Mouse (Mus musculus) liver, adult 2 months (tissue): ENCODE measurements at regions not wholly inside any gene's neighbourhood (a gene's known extent, or its start where the extent isn't known, plus 50 kb on each side); places are given as distances from the start of the nearest gene placed in this dataset.

Source experiments
- DNase-seq: peaks from one replicate; pipeline ENCODE4 v3.0.0-alpha.2; 2011; ENCODE audit warnings: low read depth, low spot score; ENCODE audit errors: extremely low read depth
- H3K27ac ChIP-seq: fragments of 200-500 bp; replicated peaks from 2 replicates; pipeline ENCODE4 v1.5.1; 2012; ENCODE audit warnings: low read depth, mild to moderate bottlenecking, control low read depth, inconsistent platforms, low read length; ENCODE audit not compliant: insufficient read depth
- H3K27me3 ChIP-seq: fragments of 200-500 bp; 2 replicates; pipeline ENCODE4 v1.6.1; 2012; ENCODE audit warnings: mild to moderate bottlenecking, moderate library complexity, low read length, inconsistent platforms; ENCODE audit not compliant: control insufficient read depth, insufficient read depth
- H3K36me3 ChIP-seq: fragments of 200-500 bp; 2 replicates; pipeline ENCODE4 v1.6.1; 2012; ENCODE audit warnings: low read length, inconsistent platforms; ENCODE audit not compliant: control insufficient read depth, insufficient read depth
- H3K4me1 ChIP-seq: fragments of 200-500 bp; 2 replicates; pipeline ENCODE4 v1.6.1; 2011; ENCODE audit warnings: low read length; ENCODE audit not compliant: control insufficient read depth, insufficient read depth
- H3K4me3 ChIP-seq: fragments of 200-500 bp; 2 replicates; pipeline ENCODE4 v1.5.1; 2011; ENCODE audit warnings: low read depth, mild to moderate bottlenecking, control low read depth, low read length, moderate library complexity; ENCODE audit not compliant: insufficient read depth
- H3K79me2 ChIP-seq: fragments of 200-500 bp; 2 replicates; pipeline ENCODE4 v1.6.1; 2012; ENCODE audit warnings: inconsistent platforms, mild to moderate bottlenecking, low read length, moderate library complexity; ENCODE audit not compliant: control insufficient read depth, insufficient read depth
- H3K9ac ChIP-seq: fragments of 200-500 bp; 2 replicates; pipeline ENCODE4 v1.6.1; 2012; ENCODE audit warnings: low read depth, mild to moderate bottlenecking, control low read depth, inconsistent platforms, low read length
- CTCF ChIP-seq: fragments of 200-500 bp; IDR thresholded peaks from 2 replicates; pipeline ENCODE4 v1.5.1; 2011; ENCODE audit warnings: low read depth, low read length, control low read depth
- POLR2A ChIP-seq: fragments of 200-500 bp; IDR thresholded peaks from 2 replicates; pipeline ENCODE4 v1.6.1; 2011; ENCODE audit warnings: low read length, control low read depth; ENCODE audit not compliant: insufficient read depth; ENCODE audit errors: extremely low read depth
- WGBS: fragments of 180-500 bp; shearing (Covaris S2); methylation state at CpG from one replicate; pipeline ENCODE4 v1.1.7; 2018; 5-methylcytosine and 5-hydroxymethylcytosine counted together

DNA sequence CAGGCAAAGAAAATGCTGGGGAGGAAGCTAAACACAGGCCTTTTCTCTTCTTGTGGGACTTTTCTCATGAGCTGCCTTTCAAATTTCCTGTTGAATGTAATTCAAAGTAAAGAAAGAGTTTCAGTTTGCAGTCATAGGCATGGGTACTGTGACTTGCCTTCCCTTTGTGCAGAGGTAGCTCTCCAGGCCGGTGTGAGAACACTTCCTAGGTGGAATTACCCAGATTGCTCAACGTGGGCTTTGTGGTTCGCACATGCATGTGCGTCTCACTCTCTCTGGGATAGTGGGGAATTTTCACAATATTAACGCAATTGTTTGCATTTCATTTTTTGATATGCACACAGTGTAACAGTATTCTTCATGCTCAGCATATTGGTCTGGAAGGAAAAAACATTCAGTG lies 63.4 kb upstream of the Myb start:
- TF ChIP-seq POLR2A = no peak
- TF ChIP-seq CTCF = no peak
- Histone ChIP-seq H3K4me1 (no peaks in the 10 kb centered on the region), H3K27me3 (no peaks in the 10 kb centered on the region), H3K79me2 (no peaks in the 10 kb centered on the region), H3K36me3 (no peaks in the 10 kb centered on the region), H3K27ac (no peak overlapping the region), H3K9ac (no peak overlapping the region), H3K4me3 (no peak overlapping the region)
- 88% methylated on average over 5 of the region's 5 CpGs for WGBS
- no peak for DNase-seq

DNA sequence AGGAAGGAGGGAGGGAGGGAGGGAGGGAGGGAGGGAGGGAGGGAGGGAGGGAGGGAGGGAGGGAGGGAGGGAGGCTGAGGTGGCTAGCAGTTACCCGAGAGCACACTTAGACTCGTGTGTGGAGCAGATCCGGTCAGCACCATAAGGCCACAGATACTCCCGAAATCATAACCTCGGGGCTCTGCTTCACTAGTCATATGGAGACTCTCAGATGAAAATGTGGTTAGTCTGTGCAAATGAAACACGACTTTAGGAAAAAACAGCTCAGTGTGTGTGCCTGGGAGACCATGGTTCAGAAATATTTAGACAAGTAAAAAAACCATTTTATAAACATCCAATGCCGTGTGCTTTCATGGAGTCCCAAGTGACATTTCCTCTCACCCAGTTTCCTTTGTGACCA lies 65.4 kb upstream of the Myb start:
- no peaks in the 10 kb centered on the region for H3K36me3 ChIP-seq
- H3K4me3 ChIP-seq = no peak overlapping the region
- H3K27ac ChIP-seq = no peak overlapping the region
- no peaks in the 10 kb centered on the region for H3K79me2 ChIP-seq
- H3K27me3 ChIP-seq = no peaks in the 10 kb centered on the region
- TF ChIP-seq CTCF = no peak
- TF ChIP-seq POLR2A = no peak
- H3K4me1 ChIP-seq = no peaks in the 10 kb centered on the region
- no peak overlapping the region for H3K9ac ChIP-seq
- DNase-seq = no peak
- 81% methylated on average over 7 of the region's 7 CpGs for WGBS

DNA sequence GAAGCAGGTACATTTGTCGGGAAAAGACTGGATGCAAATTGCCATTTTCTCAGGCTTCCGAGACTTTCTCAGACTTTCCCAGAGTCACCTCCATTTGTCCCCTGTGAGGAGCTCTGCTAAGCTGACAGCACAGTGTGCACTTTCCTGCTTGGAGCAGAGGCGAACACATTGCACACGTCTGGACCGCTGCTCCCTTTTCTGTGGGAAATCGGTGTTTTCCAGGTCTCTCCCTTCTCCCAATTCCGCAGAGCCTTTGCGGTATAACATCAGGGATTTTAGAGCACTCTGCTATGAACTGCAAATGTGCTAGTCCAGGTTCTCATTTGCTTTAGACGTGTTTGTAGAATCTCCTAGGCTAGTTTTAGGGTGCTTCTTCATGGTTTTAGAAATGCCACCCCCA lies 67.0 kb upstream of the Myb start:
- WGBS = 88% methylated on average over 9 of the region's 9 CpGs
- Histone ChIP-seq H3K4me3 (no peak overlapping the region), H3K79me2 (no peaks in the 10 kb centered on the region), H3K4me1 (no peaks in the 10 kb centered on the region), H3K36me3 (no peaks in the 10 kb centered on the region), H3K27ac (no peak overlapping the region), H3K27me3 (no peaks in the 10 kb centered on the region), H3K9ac (no peak overlapping the region)
- no peak for DNase-seq
- TF ChIP-seq POLR2A (no peak), CTCF (no peak)

DNA sequence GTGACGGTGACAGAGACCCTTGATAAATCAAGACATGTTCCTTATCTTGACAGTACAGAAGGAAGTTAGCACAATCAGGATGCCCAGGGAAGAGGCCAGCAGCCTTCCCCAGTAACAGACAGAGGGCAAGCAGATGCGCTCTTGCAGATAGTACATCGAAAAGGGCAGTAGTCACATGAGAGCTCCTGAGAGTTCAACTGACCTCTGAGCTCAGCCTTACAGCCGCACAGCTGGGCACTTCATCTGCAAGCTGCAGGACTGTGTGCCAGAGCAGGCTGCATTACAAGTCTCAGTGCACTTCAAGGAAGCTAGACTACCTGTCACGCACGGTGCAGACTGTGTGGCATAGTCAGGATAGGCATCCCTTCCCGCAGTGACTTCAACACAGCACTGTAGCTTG lies 67.2 kb upstream of the Hbs1l start:
- no peaks in the 10 kb centered on the region for H3K36me3 ChIP-seq
- H3K9ac ChIP-seq = no peak overlapping the region
- no peaks in the 10 kb centered on the region for H3K79me2 ChIP-seq
- no peak overlapping the region for H3K4me3 ChIP-seq
- H3K4me1 ChIP-seq = no peaks in the 10 kb centered on the region
- H3K27ac ChIP-seq = no peak overlapping the region
- no peak for DNase-seq
- 73% methylated on average over 7 of the region's 7 CpGs for WGBS
- no peak for TF ChIP-seq CTCF
- TF ChIP-seq POLR2A = no peak
- H3K27me3 ChIP-seq = no peaks in the 10 kb centered on the region

DNA sequence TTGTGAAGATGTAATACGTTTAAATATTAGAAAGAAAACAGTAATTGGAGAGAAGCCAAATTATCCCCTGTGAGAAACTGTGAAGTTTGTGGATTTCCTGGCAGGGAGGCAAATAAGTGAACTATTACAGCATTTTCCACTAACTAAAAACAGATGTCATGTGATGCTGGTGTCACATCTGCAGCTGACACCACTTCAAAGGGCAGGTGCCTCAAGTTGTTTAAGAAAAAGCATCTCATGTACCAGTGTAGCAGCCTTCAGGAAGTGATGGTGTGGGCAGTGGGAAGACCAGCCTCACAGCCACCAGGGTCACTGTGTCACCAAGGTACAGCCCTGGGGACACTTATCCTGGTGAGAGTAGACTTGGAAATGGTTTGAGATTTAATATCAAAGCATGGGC lies 60.6 kb upstream of the Hbs1l start:
- H3K4me1 ChIP-seq = no peaks in the 10 kb centered on the region
- peak; percentile 3 for DNase-seq
- H3K27ac ChIP-seq = no peak overlapping the region
- 60% methylated on average over 1 of the region's 1 CpGs for WGBS
- no peak for TF ChIP-seq POLR2A
- TF ChIP-seq CTCF = no peak
- H3K79me2 ChIP-seq = no peaks in the 10 kb centered on the region
- H3K27me3 ChIP-seq = no peaks in the 10 kb centered on the region
- no peak overlapping the region for H3K9ac ChIP-seq
- no peak overlapping the region for H3K4me3 ChIP-seq
- H3K36me3 ChIP-seq = no peaks in the 10 kb centered on the region

DNA sequence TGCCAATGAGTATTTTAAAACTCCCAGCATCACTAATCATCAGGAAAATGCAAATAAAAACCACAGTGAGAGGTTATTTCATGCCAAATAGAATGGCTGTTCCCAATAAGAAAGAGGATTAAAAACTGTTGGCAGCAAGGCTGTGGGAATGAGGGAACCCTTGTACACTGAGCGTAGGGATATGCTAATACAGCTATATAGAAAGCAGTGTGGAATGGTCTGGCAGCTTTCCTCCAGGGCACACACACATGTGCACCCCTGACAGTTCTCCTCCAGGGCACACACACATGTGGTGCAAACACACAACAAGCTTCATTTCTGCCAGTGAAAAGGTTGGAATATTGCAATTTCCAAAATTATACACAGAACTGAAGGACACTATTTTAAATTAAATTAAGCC lies 58.8 kb upstream of the Hbs1l start:
- TF ChIP-seq CTCF (no peak), POLR2A (no peak)
- Histone ChIP-seq H3K4me1 (no peaks in the 10 kb centered on the region), H3K27ac (no peak overlapping the region), H3K9ac (no peak overlapping the region), H3K4me3 (no peak overlapping the region), H3K36me3 (no peaks in the 10 kb centered on the region), H3K79me2 (no peaks in the 10 kb centered on the region), H3K27me3 (no peaks in the 10 kb centered on the region)
- WGBS = 97% methylated on average over 1 of the region's 1 CpGs
- DNase-seq = no peak
